Mouse (Mus musculus): ENCODE results near the gene Plcb1.

Gene Plcb1

GRCm38 (mm10) chr2:135439546-135440517 is 654.0 kb downstream of the Plcb1 start:
- peak; percentile 45 to 66 for DNase-seq

- DNase-seq, result no peak
These were observed 667.7 kb downstream of the Plcb1 start for GRCm38 (mm10) chr2:135453581-135453980.

- no peak for DNase-seq
These were observed 668.1 kb downstream of the Plcb1 start for GRCm38 (mm10) chr2:135454015-135454414.

- no peak for DNase-seq
These were observed 668.6 kb downstream of the Plcb1 start for GRCm38 (mm10) chr2:135454455-135454854.

GRCm38 (mm10) chr2:135467895-135468294 is 682.0 kb downstream of the Plcb1 start:
- DNase-seq, result no peak

- no peak for DNase-seq
These were observed 688.2 kb downstream of the Plcb1 start for GRCm38 (mm10) chr2:135474107-135474506.

GRCm38 (mm10) chr2:135485248-135485647 is 699.4 kb downstream of the Plcb1 start:
- no peak for DNase-seq

GRCm38 (mm10) chr2:135488277-135488676 is 702.4 kb downstream of the Plcb1 start:
- DNase-seq, result no peak

GRCm38 (mm10) chr2:135489127-135489526 is 703.3 kb downstream of the Plcb1 start:
- no peak for DNase-seq

GRCm38 (mm10) chr2:135492777-135493176 is 706.9 kb downstream of the Plcb1 start:
- no peak for DNase-seq

GRCm38 (mm10) chr2:135496553-135496952 is 710.7 kb downstream of the Plcb1 start:
- DNase-seq, result no peak

GRCm38 (mm10) chr2:135497251-135497650 is 711.4 kb downstream of the Plcb1 start:
- no peak for DNase-seq

- no peak for DNase-seq
These were observed 715.0 kb downstream of the Plcb1 start for GRCm38 (mm10) chr2:135500872-135501271.

- no peak for DNase-seq
These were observed 717.6 kb downstream of the Plcb1 start for GRCm38 (mm10) chr2:135503328-135503997.

GRCm38 (mm10) chr2:135503998-135504354 is 718.1 kb downstream of the Plcb1 start:
- DNase-seq, result no peak

- no peak for DNase-seq
These were observed 721.2 kb downstream of the Plcb1 start for GRCm38 (mm10) chr2:135507111-135507510.

- DNase-seq, result no peak
These were observed 733.1 kb downstream of the Plcb1 start for GRCm38 (mm10) chr2:135518956-135519355.
